Mouse (Mus musculus): Measurements from ENCODE around the gene Olfr159.

- TF ChIP-seq MAFK (IDR thresholded peaks at IDR 0.05; ENCODE audit: insufficient read depth, low read depth, low read length), result no peak
- no peak for TF ChIP-seq CHD2 (IDR thresholded peaks at IDR 0.05; ENCODE audit: low read depth, low read length)
- no peak for TF ChIP-seq HCFC1 (IDR thresholded peaks at IDR 0.05; ENCODE audit: borderline replicate concordance, insufficient read depth, low read length)
- no peak for TF ChIP-seq ZC3H11A (IDR thresholded peaks at IDR 0.05; ENCODE audit: borderline replicate concordance, low read depth, low read length)
- TF ChIP-seq ZNF384 (IDR thresholded peaks at IDR 0.05; ENCODE audit: low read depth, low read length), result no peak
These were observed 40.8 kb downstream of the Olfr159 start, which contains the start of gene Spaar for GRCm38 (mm10) chr4:43729794-43730550.

Measured in ES-E14 (cell line).